Mouse (Mus musculus) Patski (cell line): Measurements from ENCODE around the gene Tns1. TPM values are rescaled to one million over a fixed set of nuclear protein-coding genes. Genes with fewer than 3 reads are reported as not detected.

ENCODE experiments used
- ATAC-seq: fragments of 100-300 bp; one replicate; pipeline ENCODE4 v1.8.0; 2021
- CTCF ChIA-PET: fragments of 350-600 bp; sonication (Branson Sonifier 250); formaldehyde crosslinking; loops from one replicate; lab custom pipeline; 2022; ENCODE audit warnings: inconsistent platforms; lab: Charles Lee
- POLR2A ChIA-PET: fragments of 350-600 bp; sonication (Branson Sonifier 250); formaldehyde crosslinking; loops from one replicate; lab custom pipeline; 2022; ENCODE audit warnings: antibody characterized with exemption, inconsistent platforms; lab: Charles Lee
- DNase-seq: peaks from one replicate; pipeline ENCODE4 v3.0.0-alpha.2; 2011; ENCODE audit warnings: low read depth, low spot score
- H3K27me3 ChIP-seq: fragments of 371-371 bp; one replicate; pipeline ENCODE4 v1.5.1; 2021
- CTCF ChIP-seq: fragments of 100-300 bp; IDR thresholded peaks from one replicate; pipeline ENCODE4 v1.5.1; 2021
- in situ Hi-C: fragments of 300-500 bp; cut with MboI; formaldehyde crosslinking; loops from 3 replicates; pipeline ENCODE4 v1.11.1; 2018; ENCODE audit warnings: low pct_unique_long_range_greater_than_20kb, mixed read lengths
- polyA plus RNA-seq: library from polyadenylated mRNA; unstranded; gene quantifications from one replicate; pipeline ENCODE4 v1.2.3, GENCODE M21; 2021

Gene Tns1
- polyA plus RNA-seq, 1 experiment from 2014 or later = 393 TPM

GRCm38 (mm10) chr1:74001449-74001820, 122.8 kb downstream of the Tns1 start:
- ATAC-seq (no peak), DNase-seq (no peak)
- ChIA-PET POLR2A (interaction anchor here (0.6 to 1.5 kb wide), 3 partner anchors 30 to 68 kb away, joined by 3 to 4 read pairs (median 3); no protein-coding TSS in a partner anchor), CTCF (interaction anchor here (1.7 to 2.0 kb wide), 2 partner anchors 30 to 100 kb away, joined by 3 to 5 read pairs; no protein-coding TSS in a partner anchor)
- in situ Hi-C loops = no loop called here
- no peaks in the 10 kb centered on the region for H3K27me3 ChIP-seq
- TF ChIP-seq CTCF = no peak

GRCm38 (mm10) chr1:74000810-74001448, 123.3 kb downstream of the Tns1 start:
- TF ChIP-seq CTCF = no peak
- in situ Hi-C loops = no loop called here
- CTCF ChIA-PET = interaction anchor here (1.7 to 2.0 kb wide), 2 partner anchors 30 to 100 kb away, joined by 3 to 5 read pairs; no protein-coding TSS in a partner anchor
- POLR2A ChIA-PET = interaction anchor here (0.6 to 1.5 kb wide), 4 partner anchors 12 to 69 kb away, joined by 3 to 4 read pairs (median 3); no protein-coding TSS in a partner anchor
- no peaks in the 10 kb centered on the region for H3K27me3 ChIP-seq
- DNase-seq = no peak
- ATAC-seq = no peak

GRCm38 (mm10) chr1:74000191-74000651, 124.0 kb downstream of the Tns1 start:
- in situ Hi-C loops = no loop called here
- ChIA-PET CTCF (interaction anchor here (1.5 to 2.0 kb wide), 4 partner anchors 12 to 99 kb away, joined by 3 to 9 read pairs (median 4); no protein-coding TSS in a partner anchor), POLR2A (interaction anchor here (0.6 to 2.5 kb wide), 6 partner anchors 12 to 35 kb away, joined by 3 to 8 read pairs (median 4); no protein-coding TSS in a partner anchor)
- TF ChIP-seq CTCF = no peak
- no peak for ATAC-seq
- H3K27me3 ChIP-seq = no peaks in the 10 kb centered on the region
- DNase-seq = no peak

- no peak for TF ChIP-seq CTCF
- DNase-seq (no peak), ATAC-seq (no peak)
- no peaks in the 10 kb centered on the region for H3K27me3 ChIP-seq
- ChIA-PET CTCF (interaction anchor here (1.2 to 2.7 kb wide), 7 partner anchors 11 to 98 kb away, joined by 3 to 9 read pairs (median 4); no protein-coding TSS in a partner anchor), POLR2A (interaction anchor here (0.7 to 2.5 kb wide), 8 partner anchors 9 to 59 kb away, joined by 3 to 9 read pairs (median 4); no protein-coding TSS in a partner anchor)
- in situ Hi-C loops = loop anchor here (5.0 kb wide), 1 partner anchor 78 kb away; no protein-coding TSS in a partner anchor
Measured at GRCm38 (mm10) chr1:73999533-73999932, 124.7 kb downstream of the Tns1 start.

- no peak for DNase-seq
- CTCF ChIA-PET = interaction anchor here (1.1 to 2.7 kb wide), 7 partner anchors 11 to 77 kb away, joined by 3 to 9 read pairs (median 4); no protein-coding TSS in a partner anchor
- no peak for ATAC-seq
- in situ Hi-C loops = loop anchor here (5.0 kb wide), 1 partner anchor 78 kb away; no protein-coding TSS in a partner anchor
- TF ChIP-seq CTCF = no peak
- H3K27me3 ChIP-seq = no peaks in the 10 kb centered on the region
- POLR2A ChIA-PET = interaction anchor here (0.7 to 2.5 kb wide), 7 partner anchors 10 to 60 kb away, joined by 3 to 9 read pairs (median 4); no protein-coding TSS in a partner anchor
Measured at GRCm38 (mm10) chr1:73998925-73999375, 125.3 kb downstream of the Tns1 start.

- in situ Hi-C loops = loop anchor here (5.0 kb wide), 1 partner anchor 79 kb away; no protein-coding TSS in a partner anchor
- TF ChIP-seq CTCF = no peak
- POLR2A ChIA-PET = interaction anchor here (0.9 to 2.5 kb wide), 9 partner anchors 9 to 60 kb away, joined by 3 to 9 read pairs (median 4); no protein-coding TSS in a partner anchor
- DNase-seq (no peak), ATAC-seq (peak; percentile 66)
- no peaks in the 10 kb centered on the region for H3K27me3 ChIP-seq
- CTCF ChIA-PET = interaction anchor here (0.6 to 2.7 kb wide), 9 partner anchors 11 to 93 kb away, joined by 3 to 7 read pairs (median 4); no protein-coding TSS in a partner anchor
Measured at GRCm38 (mm10) chr1:73998131-73998865, 126.0 kb downstream of the Tns1 start.

- ChIA-PET POLR2A (interaction anchor here (1.0 to 2.5 kb wide), 6 partner anchors 16 to 60 kb away, joined by 3 to 9 read pairs (median 6); no protein-coding TSS in a partner anchor), CTCF (interaction anchor here (1.1 to 2.7 kb wide), 8 partner anchors 12 to 81 kb away, joined by 3 to 7 read pairs (median 5); no protein-coding TSS in a partner anchor)
- H3K27me3 ChIP-seq = no peaks in the 10 kb centered on the region
- ATAC-seq (no peak), DNase-seq (no peak)
- in situ Hi-C loops = loop anchor here (5.0 kb wide), 1 partner anchor 80 kb away; no protein-coding TSS in a partner anchor
- TF ChIP-seq CTCF = no peak
Measured at GRCm38 (mm10) chr1:73997341-73997740, 126.9 kb downstream of the Tns1 start.

- no peaks in the 10 kb centered on the region for H3K27me3 ChIP-seq
- ATAC-seq = no peak
- no peak for TF ChIP-seq CTCF
- POLR2A ChIA-PET = interaction anchor here (1.1 to 2.3 kb wide), 4 partner anchors 32 to 46 kb away, joined by 3 to 7 read pairs (median 4); no protein-coding TSS in a partner anchor
- no peak for DNase-seq
- CTCF ChIA-PET = interaction anchor here (0.7 to 2.1 kb wide), 11 partner anchors 12 to 81 kb away, joined by 3 to 8 read pairs (median 5); no protein-coding TSS in a partner anchor
- in situ Hi-C loops = loop anchor here (5.0 kb wide), 1 partner anchor 81 kb away; no protein-coding TSS in a partner anchor
Measured at GRCm38 (mm10) chr1:73996650-73997049, 127.6 kb downstream of the Tns1 start.

GRCm38 (mm10) chr1:73996209-73996608, 128.0 kb downstream of the Tns1 start:
- TF ChIP-seq CTCF = no peak
- peak; percentile 34 for ATAC-seq
- ChIA-PET POLR2A (interaction anchor here (1.3 to 2.3 kb wide), 3 partner anchors 38 to 47 kb away, joined by 4 to 7 read pairs (median 4); no protein-coding TSS in a partner anchor), CTCF (interaction anchor here (0.7 to 2.1 kb wide), 10 partner anchors 11 to 51 kb away, joined by 3 to 8 read pairs (median 4); no protein-coding TSS in a partner anchor)
- no peaks in the 10 kb centered on the region for H3K27me3 ChIP-seq
- in situ Hi-C loops = loop anchor here (5.0 kb wide), 1 partner anchor 81 kb away; no protein-coding TSS in a partner anchor
- no peak for DNase-seq
